Mouse (Mus musculus) stomach, embryonic 14.5 days (tissue): ENCODE data around the gene Galntl6. TPM values are rescaled to one million over a fixed set of nuclear protein-coding genes. Genes with fewer than 3 reads are reported as not detected.

Experiments
- ATAC-seq: fragments of 200-750 bp; cut with Nextera tagmentation; 2 replicates; pipeline ENCODE4 v1.8.0; 2017; ENCODE audit warnings: low read depth, moderate TSS enrichment; ENCODE audit not compliant: insufficient number of reproducible peaks, insufficient read depth, low FRiP score
- H3K27ac ChIP-seq: fragments of 300-500 bp; sonication (generic); 2 replicates; pipeline ENCODE4 v1.5.1; 2014; ENCODE audit warnings: mild to moderate bottlenecking, low read length, moderate library complexity, mixed read lengths
- H3K27me3 ChIP-seq: fragments of 300-500 bp; sonication (generic); 2 replicates; pipeline ENCODE4 v1.6.1; 2014; ENCODE audit warnings: low read length, control low read depth, mixed read lengths; ENCODE audit not compliant: control insufficient read depth, insufficient read depth
- H3K36me3 ChIP-seq: fragments of 300-500 bp; sonication (generic); 2 replicates; pipeline ENCODE4 v1.6.1; 2014; ENCODE audit warnings: mild to moderate bottlenecking, control low read depth, low read length, moderate library complexity, mixed read lengths; ENCODE audit not compliant: control insufficient read depth, insufficient read depth
- H3K4me1 ChIP-seq: fragments of 300-500 bp; sonication (generic); 2 replicates; pipeline ENCODE4 v1.6.1; 2014; ENCODE audit warnings: low read length, control low read depth, mixed read lengths; ENCODE audit not compliant: control insufficient read depth, insufficient read depth
- H3K4me2 ChIP-seq: fragments of 300-500 bp; sonication (generic); replicated peaks from 2 replicates; pipeline ENCODE4 v1.6.1; 2014; ENCODE audit warnings: low read depth, low read length, control low read depth
- H3K4me3 ChIP-seq: fragments of 300-500 bp; sonication (generic); 2 replicates; pipeline ENCODE4 v1.5.1; 2014; ENCODE audit warnings: low read depth, low read length, control low read depth
- H3K9ac ChIP-seq: fragments of 300-500 bp; sonication (generic); replicated peaks from 2 replicates; pipeline ENCODE4 v1.6.1; 2014; ENCODE audit warnings: low read depth, mild to moderate bottlenecking, control low read depth, low read length, moderate library complexity, mixed read lengths
- H3K9me3 ChIP-seq: fragments of 300-500 bp; sonication (generic); 2 replicates; pipeline ENCODE4 v1.6.1; 2016; ENCODE audit warnings: low read depth, low read length, control low read depth; ENCODE audit not compliant: control insufficient read depth
- WGBS: fragments of 180-500 bp; shearing (Covaris S2); extraction: QIAGEN DNeasy Blood & Tissue Kit; methylation state at CpG from one replicate; pipeline ENCODE4 v1.1.7; 2014; 5-methylcytosine and 5-hydroxymethylcytosine counted together
- polyA plus RNA-seq: library from polyadenylated mRNA; unstranded; fragments of >200 nt; fragmentation: Nextera tagmentation; extraction: Ambion mirVana; gene quantifications from 2 replicates; pipeline ENCODE4 v1.2.1, GENCODE M21; 2014

The Galntl6 gene
- polyA plus RNA-seq, 1 experiment from 2014 or later: 1.6 TPM

GRCm38 (mm10) chr8:58313482-58313881 lies 599.0 kb downstream of the Galntl6 start:
- 92% methylated on average over 2 of the region's 2 CpGs for WGBS
- Histone ChIP-seq H3K4me2 (no peak overlapping the region), H3K4me1 (no peaks in the 10 kb centered on the region), H3K27me3 (no peaks in the 10 kb centered on the region), H3K9me3 (no peaks in the 10 kb centered on the region), H3K36me3 (no peaks in the 10 kb centered on the region), H3K27ac (no peak overlapping the region), H3K9ac (no peak overlapping the region), H3K4me3 (no peak overlapping the region)
- ATAC-seq: no peak

GRCm38 (mm10) chr8:58291487-58291886 lies 621.0 kb downstream of the Galntl6 start:
- WGBS: 75% methylated on average over 4 of the region's 4 CpGs
- no peak overlapping the region for H3K9ac ChIP-seq
- H3K4me2 ChIP-seq: no peak overlapping the region
- no peak overlapping the region for H3K27ac ChIP-seq
- no peaks in the 10 kb centered on the region for H3K36me3 ChIP-seq
- no peak overlapping the region for H3K4me3 ChIP-seq
- no peak for ATAC-seq
- H3K4me1 ChIP-seq: no peaks in the 10 kb centered on the region
- H3K27me3 ChIP-seq: no peaks in the 10 kb centered on the region
- H3K9me3 ChIP-seq: no peaks in the 10 kb centered on the region

GRCm38 (mm10) chr8:58290080-58290479 lies 622.4 kb downstream of the Galntl6 start:
- no peaks in the 10 kb centered on the region for H3K36me3 ChIP-seq
- no peak overlapping the region for H3K27ac ChIP-seq
- H3K4me3 ChIP-seq: no peak overlapping the region
- H3K9me3 ChIP-seq: no peaks in the 10 kb centered on the region
- ATAC-seq: no peak
- no peak overlapping the region for H3K9ac ChIP-seq
- no peak overlapping the region for H3K4me2 ChIP-seq
- H3K27me3 ChIP-seq: no peaks in the 10 kb centered on the region
- no peaks in the 10 kb centered on the region for H3K4me1 ChIP-seq

- Histone ChIP-seq H3K4me3 (no peak overlapping the region), H3K9me3 (no peaks in the 10 kb centered on the region), H3K36me3 (no peaks in the 10 kb centered on the region), H3K27me3 (no peaks in the 10 kb centered on the region), H3K9ac (no peak overlapping the region), H3K27ac (no peak overlapping the region), H3K4me2 (no peak overlapping the region), H3K4me1 (no peaks in the 10 kb centered on the region)
- 81% methylated on average over 2 of the region's 2 CpGs for WGBS
- ATAC-seq: no peak
Measured at GRCm38 (mm10) chr8:58265485-58265884, 647.0 kb downstream of the Galntl6 start.

GRCm38 (mm10) chr8:58258577-58259315 lies 653.7 kb downstream of the Galntl6 start:
- no peaks in the 10 kb centered on the region for H3K36me3 ChIP-seq
- WGBS: 66% methylated on average over 2 of the region's 2 CpGs

GRCm38 (mm10) chr8:58253620-58254019 lies 658.8 kb downstream of the Galntl6 start:
- H3K36me3 ChIP-seq: no peaks in the 10 kb centered on the region
- H3K4me2 ChIP-seq: no peak overlapping the region
- H3K27me3 ChIP-seq: no peaks in the 10 kb centered on the region
- no peaks in the 10 kb centered on the region for H3K4me1 ChIP-seq
- ATAC-seq: no peak
- WGBS: 64% methylated on average over 1 of the region's 1 CpGs
- H3K4me3 ChIP-seq: no peak overlapping the region
- no peak overlapping the region for H3K27ac ChIP-seq
- no peak overlapping the region for H3K9ac ChIP-seq
- H3K9me3 ChIP-seq: no peaks in the 10 kb centered on the region

More at GRCm38 (mm10) chr8:58258577-58259315, 653.7 kb downstream of the Galntl6 start:
- no peak overlapping the region for H3K9ac ChIP-seq
- ATAC-seq: no peak
- no peak overlapping the region for H3K27ac ChIP-seq
- H3K4me3 ChIP-seq: no peak overlapping the region
- no peaks in the 10 kb centered on the region for H3K4me1 ChIP-seq
- H3K9me3 ChIP-seq: no peaks in the 10 kb centered on the region
- H3K27me3 ChIP-seq: no peaks in the 10 kb centered on the region
- H3K4me2 ChIP-seq: no peak overlapping the region

- no peaks in the 10 kb centered on the region for H3K9me3 ChIP-seq
- no peak overlapping the region for H3K4me2 ChIP-seq
- WGBS: 83% methylated on average over 3 of the region's 3 CpGs
- no peak overlapping the region for H3K4me3 ChIP-seq
- no peak overlapping the region for H3K9ac ChIP-seq
- H3K4me1 ChIP-seq: no peaks in the 10 kb centered on the region
- ATAC-seq: no peak
- H3K27me3 ChIP-seq: no peaks in the 10 kb centered on the region
- no peaks in the 10 kb centered on the region for H3K36me3 ChIP-seq
- no peak overlapping the region for H3K27ac ChIP-seq
Measured at GRCm38 (mm10) chr8:58244830-58245229, 667.6 kb downstream of the Galntl6 start.

GRCm38 (mm10) chr8:58234220-58234619 lies 678.2 kb downstream of the Galntl6 start:
- WGBS: 39% methylated on average over 2 of the region's 2 CpGs
- H3K36me3 ChIP-seq: no peaks in the 10 kb centered on the region
- no peak overlapping the region for H3K4me3 ChIP-seq
- no peaks in the 10 kb centered on the region for H3K9me3 ChIP-seq
- H3K27ac ChIP-seq: no peak overlapping the region
- no peaks in the 10 kb centered on the region for H3K4me1 ChIP-seq
- no peak overlapping the region for H3K9ac ChIP-seq
- no peak for ATAC-seq
- H3K27me3 ChIP-seq: no peaks in the 10 kb centered on the region
- no peak overlapping the region for H3K4me2 ChIP-seq

- H3K9ac ChIP-seq: no peak overlapping the region
- H3K4me1 ChIP-seq: no peaks in the 10 kb centered on the region
- 84% methylated on average over 1 of the region's 1 CpGs for WGBS
- no peak for ATAC-seq
- no peaks in the 10 kb centered on the region for H3K27me3 ChIP-seq
- H3K4me3 ChIP-seq: no peak overlapping the region
- H3K27ac ChIP-seq: no peak overlapping the region
- no peak overlapping the region for H3K4me2 ChIP-seq
- no peaks in the 10 kb centered on the region for H3K9me3 ChIP-seq
- H3K36me3 ChIP-seq: no peaks in the 10 kb centered on the region
Measured at GRCm38 (mm10) chr8:58228725-58229124, 683.7 kb downstream of the Galntl6 start.
